Mouse (Mus musculus): Measurements from ENCODE around the gene Hnrnph1. TPM values are rescaled to one million over a fixed set of nuclear protein-coding genes. Genes with fewer than 3 reads are reported as not detected.

Gene Hnrnph1
- total RNA-seq, 2 experiments from 2014 or later: 134 to 140 TPM

DNA sequence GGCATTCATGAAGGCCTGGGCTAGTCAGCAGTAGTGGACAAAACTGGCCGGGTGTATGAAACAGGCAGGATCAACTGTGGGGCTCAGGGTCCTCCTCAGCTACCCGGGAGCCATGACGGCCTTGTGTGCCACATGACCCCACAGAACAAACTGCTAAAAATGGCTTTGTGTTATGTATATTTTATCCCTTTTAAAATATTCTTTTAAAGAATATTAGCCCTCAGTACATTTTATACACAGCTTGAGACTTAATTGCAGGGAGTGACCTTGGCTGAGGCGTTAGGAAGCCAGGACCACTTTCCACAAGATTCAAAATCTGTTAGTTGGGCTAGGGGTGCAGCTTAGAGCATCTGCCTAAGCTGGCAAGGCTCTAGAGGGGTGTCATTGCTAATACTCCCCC is 5.8 kb upstream of the Hnrnph1 start:
- intact Hi-C loops (cut with DNase I): no loop called here
- no peak for DNase-seq

DNA sequence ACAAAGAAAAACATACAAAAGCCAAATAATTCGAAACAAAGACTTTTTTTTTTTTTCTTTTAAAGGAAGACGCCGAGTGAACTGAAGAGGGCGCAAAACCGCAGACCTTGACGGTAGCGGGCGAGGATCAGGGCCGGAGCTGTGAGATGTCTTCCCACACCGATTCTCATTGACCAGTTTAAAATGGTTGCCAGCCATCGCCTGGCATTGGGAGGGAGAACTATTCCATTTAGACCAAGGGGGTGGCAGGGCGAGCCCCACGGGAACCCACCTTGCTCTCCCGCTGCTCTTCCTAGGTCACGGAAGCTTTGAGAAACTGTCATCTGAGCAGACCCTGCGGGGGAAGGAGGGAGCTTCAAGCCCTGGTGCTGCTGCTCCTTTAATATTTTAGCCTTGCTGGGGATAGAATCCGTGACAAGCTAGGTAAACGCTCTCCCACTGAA is 5.4 kb upstream of the Hnrnph1 start:
- peak; percentile 59 to 72 for DNase-seq
- intact Hi-C loops (cut with DNase I): no loop called here

DNA sequence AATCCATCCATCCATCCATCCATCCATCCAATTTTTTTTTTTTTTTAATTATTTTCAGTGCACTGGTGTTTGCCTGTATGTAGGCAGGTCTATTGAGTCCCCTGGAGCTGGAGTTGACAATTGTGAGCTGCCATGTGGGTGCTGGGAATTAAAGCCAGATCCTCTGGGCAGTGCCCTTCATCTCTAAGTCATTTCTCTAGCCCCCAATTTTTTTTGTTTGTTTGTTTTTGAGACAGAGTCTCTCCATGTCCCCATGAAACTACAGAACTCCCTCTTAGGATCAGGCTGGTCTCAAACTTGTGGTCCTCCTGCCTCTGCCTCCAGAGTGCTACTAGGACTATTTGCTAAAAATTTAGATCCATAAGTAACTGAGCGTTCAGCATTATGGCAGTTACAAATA is 4.9 kb upstream of the Hnrnph1 start:
- intact Hi-C loops (cut with DNase I): no loop called here

DNA sequence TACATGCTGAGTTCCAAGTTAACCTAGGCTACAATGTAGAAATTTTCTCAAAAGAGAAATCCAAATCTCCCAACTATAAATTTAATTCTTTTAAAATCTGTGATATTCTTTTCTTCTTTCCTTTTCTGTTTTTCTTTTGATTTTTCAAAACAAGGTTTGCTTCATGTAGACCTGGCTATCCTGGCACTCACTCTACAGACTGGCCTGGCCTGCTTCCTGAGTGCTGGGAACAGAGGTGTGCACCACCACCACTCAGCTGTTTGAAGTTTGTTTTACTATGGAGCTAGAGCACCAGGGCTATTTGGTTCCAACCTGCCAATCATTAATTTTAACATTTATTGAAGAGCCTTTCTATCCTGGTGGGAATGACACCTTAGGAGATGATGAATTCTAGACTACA is 3.7 kb upstream of the Hnrnph1 start:
- intact Hi-C loops (cut with DNase I): no loop called here
- DNase-seq: no peak

More for the DNA sequence above, 4.9 kb upstream of the Hnrnph1 start:
- no peak for DNase-seq

- intact Hi-C loops (cut with DNase I): no loop called here
- no peak for DNase-seq
Observed at GRCm38 (mm10) chr11:50373621-50374020, 3.2 kb upstream of the Hnrnph1 start.

DNA sequence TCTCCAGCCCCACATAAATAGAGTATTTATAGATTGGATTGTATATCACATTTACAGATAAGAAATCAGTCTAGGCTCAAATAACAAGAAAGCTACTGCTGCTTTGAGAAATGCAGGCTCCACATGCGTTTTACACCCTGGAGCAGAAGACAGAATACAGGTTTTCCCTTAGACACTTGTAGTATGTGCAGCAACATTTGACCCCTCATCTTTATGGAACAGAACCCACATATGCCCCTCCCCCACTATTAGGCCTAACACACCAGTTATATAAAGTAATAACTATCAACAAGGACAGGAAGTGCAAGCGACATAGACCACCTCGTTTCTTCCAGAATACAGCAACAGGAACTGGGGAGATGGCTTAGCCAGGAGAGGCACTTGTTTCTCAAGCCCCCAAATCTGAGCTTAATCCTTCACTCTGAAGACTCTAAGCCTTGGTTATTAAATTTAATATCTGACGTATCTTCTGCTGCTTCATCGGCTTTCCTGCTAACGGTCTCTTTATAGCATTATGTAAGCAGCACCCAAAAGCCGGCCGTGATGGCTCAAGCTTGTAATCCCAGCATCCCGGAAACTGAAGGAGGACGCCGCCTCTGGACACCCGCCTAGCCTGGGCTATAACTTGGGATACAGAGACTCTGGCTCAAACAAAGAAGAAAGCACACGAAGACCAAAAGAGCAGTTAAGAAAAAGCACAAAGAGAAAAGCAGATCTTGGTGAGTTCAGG is 2.3 kb upstream of the Hnrnph1 start:
- intact Hi-C loops (cut with DNase I): no loop called here
- no peak for DNase-seq

DNA sequence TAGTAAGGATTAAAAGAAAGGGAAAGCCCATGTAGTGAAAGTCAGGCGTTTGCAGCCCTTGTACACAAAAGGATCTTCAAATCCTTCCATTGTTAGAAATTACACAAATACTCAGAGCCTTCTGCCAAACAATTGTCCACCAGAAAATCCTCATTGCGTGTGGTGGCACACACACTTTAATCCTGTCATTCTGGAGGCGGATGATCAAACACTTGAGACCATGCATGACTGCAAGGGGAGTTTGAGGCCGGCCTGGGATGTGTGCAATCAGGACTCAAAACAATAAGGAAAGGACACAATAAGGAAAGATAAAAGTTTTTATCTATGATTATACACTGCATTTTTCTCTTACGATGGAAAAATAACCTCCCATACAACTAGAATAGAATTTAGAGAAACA is 1.4 kb upstream of the Hnrnph1 start:
- intact Hi-C loops (cut with DNase I): no loop called here
- no peak for DNase-seq

DNA sequence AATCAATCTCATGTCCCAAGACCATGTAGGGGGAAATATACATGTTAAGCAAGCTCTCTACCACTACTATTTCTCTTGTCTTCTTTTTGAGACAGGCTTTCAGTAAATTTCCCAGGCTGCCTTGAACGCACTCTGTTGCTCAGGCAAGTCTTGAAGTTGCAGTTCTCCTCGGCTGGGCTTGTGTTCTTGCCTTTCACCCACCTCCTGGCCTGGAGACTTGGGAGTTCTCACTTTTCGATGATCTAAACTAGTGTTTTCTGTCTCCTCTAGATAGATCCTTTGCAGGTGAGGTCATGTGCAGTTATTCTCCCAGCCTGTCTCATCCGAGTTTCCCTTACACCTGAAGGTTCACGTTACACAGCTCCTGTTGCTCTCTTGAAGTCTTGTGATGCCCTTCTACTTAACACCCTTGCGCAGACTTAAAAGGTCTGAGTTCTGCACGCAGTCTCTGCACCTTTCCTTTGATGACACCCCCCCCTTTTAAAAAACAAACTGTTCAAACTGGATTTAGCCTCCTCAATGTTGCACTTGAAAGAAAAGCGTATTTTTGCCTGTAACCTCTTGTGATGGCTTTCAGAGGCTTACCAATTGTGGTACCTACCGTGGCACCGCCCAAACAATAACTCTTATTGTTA is 517 bp upstream of the Hnrnph1 start:
- DNase-seq: no peak
- intact Hi-C loops (cut with DNase I): no loop called here

- DNase-seq: peak; percentile 95
- intact Hi-C loops (cut with DNase I): no loop called here
Observed at GRCm38 (mm10) chr11:50377892-50378684, 1.3 kb downstream of the Hnrnph1 start.

DNA sequence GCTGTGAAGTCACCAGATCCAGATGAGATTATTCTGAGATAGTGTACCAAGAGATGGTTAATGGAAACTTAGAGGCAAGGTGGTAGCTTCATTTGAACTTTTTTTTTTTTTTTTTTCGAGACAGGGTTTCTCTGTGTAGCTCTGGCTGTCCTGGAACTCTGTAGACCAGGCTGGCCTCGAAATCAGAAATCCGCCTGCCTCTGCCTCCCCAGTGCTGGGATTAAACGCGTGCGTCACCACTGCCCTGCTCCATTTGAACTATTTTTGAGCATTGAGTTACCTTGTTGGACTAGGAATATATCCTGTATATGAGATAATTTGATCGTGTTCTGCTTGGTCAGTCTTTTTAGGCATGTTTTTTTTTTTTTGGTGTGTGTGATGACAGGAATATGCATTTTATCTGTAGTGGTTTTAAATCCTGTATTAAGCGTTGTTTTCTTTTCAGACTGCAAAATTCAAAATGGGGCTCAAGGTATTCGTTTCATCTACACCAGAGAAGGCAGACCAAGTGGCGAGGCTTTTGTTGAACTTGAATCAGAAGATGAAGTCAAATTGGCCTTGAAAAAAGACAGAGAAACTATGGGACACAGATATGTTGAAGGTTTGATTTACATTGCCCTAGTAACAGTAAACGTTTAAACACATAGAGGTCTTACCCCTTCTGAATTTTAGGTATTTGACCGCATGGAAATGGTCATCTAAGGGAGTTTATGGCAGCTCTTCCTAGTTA is 2.4 kb downstream of the Hnrnph1 start:
- intact Hi-C loops (cut with DNase I): no loop called here
- DNase-seq: no peak

- intact Hi-C loops (cut with DNase I): no loop called here
- no peak for DNase-seq
Observed at GRCm38 (mm10) chr11:50381311-50381710, 4.5 kb downstream of the Hnrnph1 start.

GRCm38 (mm10) chr11:50387167-50387679 is 10.4 kb downstream of the Hnrnph1 start:
- intact Hi-C loops (cut with DNase I): loop anchor here (5.0 kb wide), 1 partner anchor 45 kb away; the partner anchor contains the start of gene Rufy1
- no peak for DNase-seq

DNA sequence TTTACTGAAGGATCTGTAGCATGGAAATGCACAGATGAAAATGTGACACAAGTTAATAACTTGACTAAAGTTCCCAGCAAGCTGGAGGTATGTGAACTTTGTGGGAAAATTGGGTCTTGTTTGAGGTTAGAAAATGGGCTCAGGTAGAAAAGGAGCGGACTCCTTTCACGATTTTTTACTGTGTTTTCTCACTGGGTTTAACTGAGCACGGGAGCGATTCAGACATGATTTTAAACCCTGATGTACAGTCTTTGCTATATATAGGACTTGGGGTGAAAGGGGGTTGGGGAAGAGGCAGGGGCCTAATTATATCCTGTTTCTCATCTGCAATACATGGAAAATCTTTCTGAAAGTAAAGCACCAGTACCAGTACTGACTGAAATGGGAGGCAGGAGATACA is 10.9 kb downstream of the Hnrnph1 start:
- no peak for DNase-seq
- intact Hi-C loops (cut with DNase I): loop anchor here (5.0 kb wide), 1 partner anchor 45 kb away; the partner anchor contains the start of gene Rufy1

- intact Hi-C loops (cut with DNase I): loop anchor here (5.0 kb wide), 1 partner anchor 44 kb away; the partner anchor contains the start of gene Rufy1
- no peak for DNase-seq
Observed at GRCm38 (mm10) chr11:50388217-50388929, 11.6 kb downstream of the Hnrnph1 start.

DNA sequence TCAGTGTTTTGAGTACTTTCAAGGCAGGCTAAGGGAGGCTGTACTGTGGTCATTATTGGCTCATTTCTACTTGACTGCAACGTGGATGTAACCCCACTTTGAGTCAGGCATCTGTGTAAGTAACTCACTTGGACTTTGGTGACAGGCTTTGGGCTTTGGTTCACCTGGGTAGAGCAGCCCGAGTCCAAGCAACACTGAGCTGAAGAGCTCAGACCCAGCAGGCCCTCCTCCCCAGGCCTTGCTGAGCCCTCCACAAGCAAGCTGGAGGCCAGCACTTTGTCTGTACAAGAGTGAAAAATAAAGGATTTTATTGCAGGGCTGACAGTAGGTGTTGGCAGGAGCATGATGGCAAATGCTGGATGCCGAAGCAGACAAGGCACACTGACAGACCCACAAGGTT is 12.2 kb downstream of the Hnrnph1 start:
- intact Hi-C loops (cut with DNase I): loop anchor here (5.0 kb wide), 1 partner anchor 43 kb away; the partner anchor contains the start of gene Rufy1
- DNase-seq: no peak

- intact Hi-C loops (cut with DNase I): loop anchor here (5.0 kb wide), 1 partner anchor 43 kb away; the partner anchor contains the start of gene Rufy1
- no peak for DNase-seq
Observed at GRCm38 (mm10) chr11:50389616-50390015, 12.8 kb downstream of the Hnrnph1 start.

DNA sequence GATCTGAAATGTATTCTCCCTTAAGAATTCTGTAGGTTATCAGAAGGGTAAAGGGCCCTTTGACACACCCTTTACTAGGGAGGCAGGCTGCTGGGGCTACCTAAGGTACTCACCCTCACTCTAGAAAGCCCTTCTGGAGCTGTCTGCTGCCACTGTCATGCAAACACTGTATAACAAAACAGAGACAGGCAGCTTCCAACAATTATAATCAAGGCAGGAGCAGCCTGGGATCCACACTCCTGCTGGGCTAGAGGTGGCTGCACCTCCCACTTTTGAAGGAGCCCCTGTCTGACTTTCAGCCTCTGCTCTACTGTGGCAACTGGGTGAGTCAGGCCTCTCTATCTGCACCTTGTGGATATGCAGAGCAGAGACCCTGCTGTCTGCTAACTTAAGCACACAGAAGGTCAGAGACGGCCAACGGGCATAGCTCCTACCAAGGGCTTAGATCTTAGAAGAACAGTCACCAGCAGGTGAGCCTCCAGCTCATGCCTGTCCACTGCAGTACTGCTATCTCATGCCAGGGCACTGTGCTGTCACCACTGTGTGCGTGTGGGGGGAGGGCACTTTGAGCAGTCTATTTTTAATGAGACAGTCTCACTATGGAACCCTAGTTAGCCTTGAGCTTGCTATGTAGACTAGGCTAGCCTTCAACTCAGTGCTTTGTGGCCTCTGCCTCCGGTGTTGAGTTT is 14.6 kb downstream of the Hnrnph1 start:
- intact Hi-C loops (cut with DNase I): no loop called here
- no peak for DNase-seq

GRCm38 (mm10) chr11:50393306-50393705 is 16.5 kb downstream of the Hnrnph1 start:
- intact Hi-C loops (cut with DNase I): no loop called here
- DNase-seq: no peak

DNA sequence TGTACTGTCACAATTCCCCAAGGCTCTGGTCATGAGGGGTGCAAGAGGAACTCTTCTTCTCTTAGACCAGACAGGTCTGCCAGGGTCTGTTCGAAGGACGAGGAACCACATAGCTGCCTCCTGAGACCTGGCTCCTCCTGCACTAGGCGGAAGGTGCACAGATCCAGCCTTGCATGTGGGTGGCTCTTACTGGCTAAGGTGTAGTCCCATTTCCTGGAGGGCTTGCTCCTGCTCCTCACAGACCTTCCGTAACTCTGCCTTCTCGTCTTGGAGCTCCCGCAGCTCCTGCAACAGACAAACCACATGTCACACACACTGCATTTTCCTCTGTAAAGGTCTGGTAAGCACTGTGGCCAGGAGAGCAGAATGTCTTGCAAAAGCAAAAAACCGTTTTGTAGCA is 17.9 kb downstream of the Hnrnph1 start:
- intact Hi-C loops (cut with DNase I): no loop called here
- DNase-seq: no peak
